21 mouse cellular contexts compared by ENCODE assay signal in the genomic region with DNA sequence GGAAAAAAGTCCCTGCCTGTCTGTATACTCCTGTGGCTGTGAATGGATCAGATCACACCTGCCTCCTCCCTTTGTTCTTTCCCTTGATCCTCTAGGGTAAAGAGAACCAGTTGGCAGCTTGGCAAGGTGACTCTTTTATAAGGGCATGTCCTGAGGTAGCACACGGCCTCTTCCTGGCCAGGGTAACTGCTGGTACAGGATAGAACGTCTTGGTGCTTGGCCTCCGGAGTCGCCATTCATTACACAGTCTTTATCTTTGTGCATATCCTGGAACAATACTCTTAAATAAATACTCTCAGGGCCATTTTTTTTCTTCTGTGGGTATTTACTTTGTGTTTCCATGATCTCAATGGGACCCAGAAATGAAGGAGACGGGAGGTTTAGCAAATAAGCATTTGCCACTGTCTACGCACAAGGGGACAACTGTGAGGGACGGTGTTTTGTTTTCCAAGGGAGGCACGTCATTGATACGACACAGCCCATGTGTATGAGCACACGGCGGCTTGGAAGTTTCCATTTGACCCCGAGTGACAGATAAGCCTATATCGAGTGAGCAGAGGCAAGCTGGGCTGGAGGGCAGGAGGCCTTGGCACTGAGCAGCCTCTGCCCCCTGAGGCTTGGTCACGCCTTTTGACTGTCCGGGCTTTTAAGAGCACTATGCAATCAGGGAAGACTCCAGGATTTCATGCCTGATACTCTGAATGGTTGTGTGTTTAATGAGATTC.
A peak's percentile ranks its signal among the peaks of the same experiment; 100 is the strongest.
DNase-seq lines count a peak whose midpoint lies in the region; ATAC-seq and TF ChIP-seq lines count a peak whose summit lies in the region.
"Had no signal": no experiment of that assay in that cellular context is flagged by ENCODE, and none has a peak within 500 bp of the region (broad histone marks: within the 10 kb centered on the region; RNA-seq: fewer than 3 reads in every experiment).

No protein-coding gene starts in this region.

- WGBS in heart, embryonic 14.5 days, result 40% methylated on average over 15 of the region's 15 CpGs
- 51% methylated on average over 15 of the region's 15 CpGs for WGBS in midbrain, embryonic 11.5 days
- 39% methylated on average over 15 of the region's 15 CpGs for WGBS in midbrain, postnatal 0 days
- WGBS in intestine, embryonic 16.5 days, result 46% methylated on average over 15 of the region's 15 CpGs
- WGBS in stomach, embryonic 15.5 days, result 58% methylated on average over 15 of the region's 15 CpGs

- H3K9ac ChIP-seq in heart, embryonic 14.5 days (ENCODE audit: low read length), result no peak overlapping the region
- no peak overlapping the region for H3K9ac ChIP-seq in midbrain, embryonic 11.5 days (ENCODE audit: low read length)
- H3K9ac ChIP-seq in midbrain, postnatal 0 days (replicated peaks; ENCODE audit: low read length, poor library complexity, severe bottlenecking), result no peak overlapping the region
- H3K9ac ChIP-seq in intestine, embryonic 16.5 days (ENCODE audit: low read depth, low read length), result no peak overlapping the region
- H3K9ac ChIP-seq in stomach, embryonic 15.5 days, result no peak overlapping the region
- H3K9ac ChIP-seq: hindbrain, embryonic 13.5 days; limb, embryonic 12.5 days had no signal

- no peak for DNase-seq in heart, postnatal 36 days
- DNase-seq in midbrain, embryonic 11.5 days (ENCODE audit: low spot score, missing footprints), result peak; percentile 77
- DNase-seq in midbrain, postnatal 0 days (ENCODE audit: low spot score), result no peak
- no peak for DNase-seq in gastrocnemius, postnatal 14 days
- DNase-seq in urinary bladder, adult 2 months (ENCODE audit: low spot score), result no peak
- DNase-seq: adrenal gland, postnatal 25 days; cerebellum, adult 8-10 months; gastrocnemius, adult 2 months; kidney, adult 2 months; kidney, postnatal 36 days; layer of hippocampus, adult 9-11 months; right cerebral cortex, postnatal 4 days had no signal

- H3K4me3 ChIP-seq in heart, embryonic 14.5 days (ENCODE audit: control insufficient read depth in 1 of 2, insufficient read depth in 1 of 2, low read depth in 1 of 2, low read length in 2 of 2), result no peak overlapping the region
- H3K4me3 ChIP-seq in midbrain, embryonic 11.5 days (ENCODE audit: low read depth, low read length), result no peak overlapping the region
- no peak overlapping the region for H3K4me3 ChIP-seq in midbrain, postnatal 0 days (ENCODE audit: low read depth, low read length)
- H3K4me3 ChIP-seq in intestine, embryonic 16.5 days (ENCODE audit: low read length), result no peak overlapping the region
- no peak overlapping the region for H3K4me3 ChIP-seq in stomach, embryonic 15.5 days (replicated peaks)
- H3K4me3 ChIP-seq: forebrain, embryonic 10.5 days; gastrocnemius, adult 2 months; hindbrain, embryonic 13.5 days; limb, embryonic 12.5 days had no signal

- no peaks in the 10 kb centered on the region for H3K36me3 ChIP-seq in heart, embryonic 14.5 days (ENCODE audit: control insufficient read depth, insufficient read depth, low read length)
- H3K36me3 ChIP-seq in midbrain, embryonic 11.5 days (ENCODE audit: control insufficient read depth, insufficient read depth, low read length), result no peaks in the 10 kb centered on the region
- H3K36me3 ChIP-seq in midbrain, postnatal 0 days (ENCODE audit: insufficient read depth, low read length), result no peaks in the 10 kb centered on the region
- H3K36me3 ChIP-seq in intestine, embryonic 16.5 days (ENCODE audit: control insufficient read depth, insufficient read depth, low read length), result no peaks in the 10 kb centered on the region
- H3K36me3 ChIP-seq in stomach, embryonic 15.5 days, result no peaks in the 10 kb centered on the region
- H3K36me3 ChIP-seq: forebrain, embryonic 10.5 days; hindbrain, embryonic 13.5 days; limb, embryonic 12.5 days had no signal

- H3K4me1 ChIP-seq in heart, embryonic 14.5 days (ENCODE audit: control insufficient read depth in 2 of 2, insufficient read depth in 2 of 2, low read length in 2 of 2), result peaks cover 5 to 12% of the 10 kb centered on the region in 2 experiments
- H3K4me1 ChIP-seq in midbrain, embryonic 11.5 days (ENCODE audit: control insufficient read depth, insufficient read depth, low read length), result peaks cover 6% of the 10 kb centered on the region
- no peaks in the 10 kb centered on the region for H3K4me1 ChIP-seq in midbrain, postnatal 0 days (ENCODE audit: insufficient read depth, low read length)
- peaks cover 22% of the 10 kb centered on the region for H3K4me1 ChIP-seq in intestine, embryonic 16.5 days (ENCODE audit: control insufficient read depth, insufficient read depth, low read length)
- H3K4me1 ChIP-seq in stomach, embryonic 15.5 days, result 0 out of 2 replicates have a peak, but pooled peaks cover 4% of the 10 kb centered on the region

- no peak for TF ChIP-seq CTCF in midbrain, postnatal 0 days (IDR thresholded peaks at IDR 0.05)

- no peaks in the 10 kb centered on the region for H3K9me3 ChIP-seq in heart, embryonic 14.5 days (ENCODE audit: control insufficient read depth, low read length)
- no peaks in the 10 kb centered on the region for H3K9me3 ChIP-seq in midbrain, embryonic 11.5 days (ENCODE audit: control insufficient read depth, low read length)
- H3K9me3 ChIP-seq in midbrain, postnatal 0 days (ENCODE audit: low read length), result no peaks in the 10 kb centered on the region
- H3K9me3 ChIP-seq in intestine, embryonic 16.5 days (ENCODE audit: control insufficient read depth, low read length), result no peaks in the 10 kb centered on the region
- no peaks in the 10 kb centered on the region for H3K9me3 ChIP-seq in stomach, embryonic 15.5 days
- H3K9me3 ChIP-seq: forebrain, embryonic 10.5 days; hindbrain, embryonic 13.5 days; limb, embryonic 12.5 days had no signal

- intact Hi-C loops in heart, postnatal 36 days (cut with DNase I), result no loop called here
- intact Hi-C loops in gastrocnemius, postnatal 14 days (cut with DNase I; ENCODE audit: low total_unique reads), result no loop called here

- H3K4me2 ChIP-seq in heart, embryonic 14.5 days (ENCODE audit: low read length), result no peak overlapping the region
- no peak overlapping the region for H3K4me2 ChIP-seq in midbrain, embryonic 11.5 days
- H3K4me2 ChIP-seq in midbrain, postnatal 0 days (ENCODE audit: low read depth, low read length, poor library complexity, severe bottlenecking), result no peak overlapping the region
- H3K4me2 ChIP-seq in intestine, embryonic 16.5 days (ENCODE audit: low read depth, low read length), result no peak overlapping the region
- no peak overlapping the region for H3K4me2 ChIP-seq in stomach, embryonic 15.5 days
- H3K4me2 ChIP-seq: hindbrain, embryonic 13.5 days; limb, embryonic 12.5 days had no signal

- H3K27ac ChIP-seq in heart, embryonic 14.5 days (replicated peaks in 1 of 2; ENCODE audit: control insufficient read depth in 1 of 2, insufficient read depth in 1 of 2, low read depth in 2 of 2, low read length in 2 of 2), result no peak overlapping the region
- no peak overlapping the region for H3K27ac ChIP-seq in midbrain, embryonic 11.5 days (ENCODE audit: low read depth, low read length)
- no peak overlapping the region for H3K27ac ChIP-seq in midbrain, postnatal 0 days (ENCODE audit: low read depth, low read length)
- peak overlapping the region; percentile 45 for H3K27ac ChIP-seq in intestine, embryonic 16.5 days (ENCODE audit: low read length)
- no peak overlapping the region; the same call in 1 of the 2 replicates for H3K27ac ChIP-seq in stomach, embryonic 15.5 days
- H3K27ac ChIP-seq: forebrain, embryonic 10.5 days; gastrocnemius, adult 2 months; hindbrain, embryonic 13.5 days; limb, embryonic 12.5 days; macrophage had no signal

- peaks cover 4% of the 10 kb centered on the region for H3K27me3 ChIP-seq in heart, embryonic 14.5 days (ENCODE audit: control insufficient read depth, insufficient read depth, low read length)
- H3K27me3 ChIP-seq in midbrain, embryonic 11.5 days (ENCODE audit: control insufficient read depth, insufficient read depth, low read length), result no peaks in the 10 kb centered on the region
- no peaks in the 10 kb centered on the region for H3K27me3 ChIP-seq in midbrain, postnatal 0 days (ENCODE audit: insufficient read depth, low read length)
- no peaks in the 10 kb centered on the region for H3K27me3 ChIP-seq in intestine, embryonic 16.5 days (replicated peaks; ENCODE audit: control insufficient read depth, insufficient read depth, low read length)
- H3K27me3 ChIP-seq in stomach, embryonic 15.5 days (replicated peaks), result no peaks in the 10 kb centered on the region
- H3K27me3 ChIP-seq: Patski had no signal

- 0 out of 2 replicates have a peak, but pooled peaks have one; percentile 44 for ATAC-seq in heart, embryonic 14.5 days (ENCODE audit: insufficient number of reproducible peaks, insufficient read depth, low FRiP score, low read depth)
- ATAC-seq in midbrain, embryonic 11.5 days (ENCODE audit: low FRiP score), result no peak
- ATAC-seq in midbrain, postnatal 0 days (ENCODE audit: low FRiP score), result no peak
- peak; percentile 61 for ATAC-seq in intestine, embryonic 16.5 days
- ATAC-seq in stomach, embryonic 15.5 days (ENCODE audit: insufficient read depth, low FRiP score, low read depth), result peak; percentile 65
- ATAC-seq: activated CD4-positive, CD25-positive, alpha-beta regulatory T cell, adult 4 months; Patski had no signal

Comparison
In these comparisons a context has a peak if more than half of its experiments do, and no peak if none do; other contexts are left out.
1. ATAC-seq: peak in heart, embryonic 14.5 days (single experiment), intestine, embryonic 16.5 days (single experiment) and stomach, embryonic 15.5 days (single experiment); none in midbrain, embryonic 11.5 days (single experiment) and midbrain, postnatal 0 days (single experiment).